Mouse (Mus musculus) testis, postnatal 14 days (tissue): ENCODE measurements around the gene Hnrnpc.

ENCODE experiments used
- DNase-seq: peaks from one replicate; pipeline ENCODE4 v3.0.0; 2021; ENCODE audit warnings: low spot score

The Hnrnpc gene

DNA sequence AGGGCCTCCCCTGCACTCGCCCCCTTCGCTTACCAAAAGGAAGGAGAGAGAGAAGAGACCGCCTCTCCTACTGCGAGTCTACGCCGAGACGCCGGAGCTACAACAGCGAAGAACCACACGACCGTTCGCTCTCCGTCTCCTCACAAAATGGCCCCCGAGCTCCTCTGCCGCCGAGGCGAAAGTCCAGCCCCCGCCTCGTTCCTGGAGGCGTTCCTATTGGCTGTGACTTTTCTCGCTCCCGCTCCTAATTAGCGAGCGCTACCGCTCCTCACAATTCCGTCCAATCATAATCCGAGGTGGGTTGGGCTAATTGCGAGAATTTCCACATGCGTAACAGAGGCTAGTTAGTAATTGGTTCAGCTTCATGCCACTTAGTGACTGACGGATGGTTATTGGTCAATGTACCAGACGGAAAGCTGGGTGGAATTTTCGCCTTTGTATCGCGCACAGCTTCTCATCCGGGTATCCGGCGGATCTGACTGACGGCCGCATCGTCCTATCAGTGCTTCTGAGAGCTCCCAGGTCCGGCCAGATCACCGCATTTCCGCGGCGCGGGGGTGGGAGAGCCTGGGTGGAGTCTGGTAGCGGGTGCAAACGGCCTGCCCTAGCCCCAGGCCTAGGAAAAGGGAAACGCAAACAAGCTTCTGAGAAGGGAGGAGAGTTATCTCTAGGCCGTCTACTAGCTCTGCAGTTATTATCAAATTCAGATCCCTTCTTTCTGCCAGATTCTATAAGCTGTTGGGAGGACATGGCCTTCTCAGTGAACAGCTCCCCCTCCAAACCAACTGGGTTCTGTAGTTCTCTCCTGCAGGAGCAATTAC lies at the start of gene Hnrnpc:
TSS of gene Hnrnpc (minus strand) at position 173 of the 821 bp plus-strand sequence.
- peak; percentile 100 for DNase-seq

DNA sequence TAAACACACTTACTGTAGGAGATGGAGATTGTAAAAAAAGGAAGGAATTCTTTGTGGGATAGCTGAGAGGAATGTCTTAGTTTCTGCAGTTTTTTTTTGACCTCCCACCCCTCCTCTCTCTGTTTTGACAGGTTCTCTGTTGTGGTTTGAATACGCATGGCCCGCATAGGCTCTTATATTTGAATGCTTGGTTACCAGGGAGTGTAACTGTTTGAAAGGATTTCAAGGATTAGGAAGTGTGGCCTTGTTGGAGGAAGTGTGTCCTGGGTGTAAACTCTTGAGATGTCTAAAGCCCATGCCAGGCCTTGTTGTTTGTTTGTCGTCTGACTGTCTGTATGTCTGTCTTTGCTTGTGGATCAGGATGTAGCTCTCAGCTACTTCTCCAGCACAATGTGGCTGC lies 48.8 kb upstream of the Hnrnpc start:
- no peak for DNase-seq

DNA sequence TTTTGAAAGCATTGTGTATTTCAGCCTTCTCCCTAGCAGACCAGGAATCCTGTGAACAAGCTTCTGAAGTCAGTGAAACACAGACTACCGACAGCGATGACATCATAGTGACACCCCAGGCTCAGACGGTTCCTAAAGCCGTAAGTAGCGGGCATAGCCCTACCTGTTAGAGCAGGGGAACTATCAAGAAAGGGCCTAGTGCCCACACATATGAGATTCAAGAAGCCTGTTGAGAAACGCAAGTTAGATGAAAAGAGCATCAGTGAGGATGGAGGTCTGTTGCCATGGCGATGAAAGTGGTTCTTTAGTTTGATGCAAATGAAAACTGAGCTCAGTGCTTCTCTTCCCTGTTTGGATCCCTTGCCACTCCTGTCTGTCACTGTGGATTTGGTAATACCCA lies 48.4 kb upstream of the Hnrnpc start:
- DNase-seq: no peak

DNA sequence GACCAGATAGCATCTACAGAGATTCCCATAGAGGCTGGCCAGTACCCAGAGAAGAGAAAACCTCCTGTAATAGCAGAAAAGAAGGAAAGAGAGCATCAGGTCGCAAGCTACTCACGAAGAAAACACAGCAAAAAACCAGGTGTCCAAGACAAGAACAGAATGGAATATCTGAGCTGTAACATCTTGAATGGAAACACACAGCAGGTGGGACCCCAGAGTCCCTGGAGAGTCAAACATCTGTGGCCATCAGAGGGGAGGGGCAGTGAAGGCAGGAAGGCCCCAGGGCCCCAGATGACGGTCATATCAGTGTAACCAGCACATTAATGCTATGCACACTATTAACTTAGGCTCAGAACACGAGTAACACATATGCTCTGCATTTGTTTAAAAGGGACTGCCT lies 46.1 kb upstream of the Hnrnpc start:
- DNase-seq: no peak

DNA sequence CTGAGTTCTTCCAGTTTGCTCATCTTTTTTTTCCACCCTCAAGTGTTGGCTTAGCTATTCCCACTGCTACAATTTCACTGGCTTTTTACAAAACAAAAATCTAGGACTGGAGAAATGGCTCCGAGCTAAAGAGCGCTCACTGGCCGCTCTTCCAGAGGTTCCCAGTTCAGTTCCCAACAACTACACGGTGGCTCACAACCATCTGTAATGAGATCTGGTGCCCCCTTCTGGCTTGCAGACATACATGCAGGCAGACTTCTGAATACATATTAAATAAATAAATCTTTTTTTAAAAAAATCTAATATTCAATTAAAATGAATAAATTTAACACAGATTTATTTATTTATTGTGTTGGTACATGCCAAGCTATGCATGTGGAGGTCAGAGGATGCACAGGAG lies 42.7 kb upstream of the Hnrnpc start:
- DNase-seq: no peak

DNA sequence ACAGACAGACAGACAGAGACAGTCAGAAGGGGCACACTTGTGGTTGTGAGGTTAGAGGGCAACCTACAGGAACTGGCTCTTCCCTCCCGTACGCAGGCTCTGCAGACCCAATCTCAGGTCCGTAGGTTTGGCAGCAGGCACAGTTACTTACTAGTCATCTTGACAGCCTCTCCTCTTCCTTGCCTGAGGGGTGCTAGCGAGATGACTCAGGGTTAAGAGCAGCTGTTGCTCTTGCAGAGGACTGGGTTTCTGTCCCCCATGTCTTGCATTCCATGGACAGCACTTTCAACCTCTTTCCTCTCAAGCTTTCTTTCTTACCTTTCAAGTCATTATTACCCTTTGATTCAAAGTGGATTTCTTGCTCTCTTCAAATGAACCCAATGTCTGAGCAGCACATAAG lies 40.3 kb upstream of the Hnrnpc start:
- no peak for DNase-seq

DNA sequence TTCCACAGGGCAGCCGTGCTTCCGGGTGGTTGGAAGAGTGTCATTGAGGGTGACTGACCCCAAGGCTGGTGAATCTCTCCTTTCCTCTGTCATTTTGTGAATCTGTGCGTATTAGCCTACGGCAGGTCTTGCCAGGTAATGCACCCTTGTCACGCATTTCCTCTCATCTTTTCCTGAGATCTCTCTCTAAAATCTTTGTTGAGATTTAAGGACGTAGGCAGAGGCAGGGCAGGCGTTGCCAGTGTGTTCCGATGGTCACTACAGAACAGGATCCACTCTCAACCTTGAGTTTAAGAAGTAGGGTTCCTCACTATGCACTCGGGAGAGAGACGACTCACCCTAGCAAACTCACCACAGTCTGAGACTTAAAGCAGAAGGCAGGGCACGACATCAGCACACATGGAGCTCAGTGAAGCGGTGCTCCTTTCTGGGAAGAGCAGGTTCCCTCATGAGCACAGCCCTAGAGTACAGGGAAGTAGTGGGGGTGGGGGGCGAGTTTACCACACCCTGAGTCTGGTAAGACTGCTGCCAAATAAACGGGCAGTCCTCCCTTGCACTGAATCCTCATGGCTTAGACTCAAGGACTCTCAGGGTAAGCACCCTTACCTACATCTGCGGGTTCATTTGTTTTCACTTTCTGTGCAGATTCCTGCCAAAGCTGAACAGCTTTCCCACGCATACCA lies 37.8 kb upstream of the Hnrnpc start:
- DNase-seq: no peak

DNA sequence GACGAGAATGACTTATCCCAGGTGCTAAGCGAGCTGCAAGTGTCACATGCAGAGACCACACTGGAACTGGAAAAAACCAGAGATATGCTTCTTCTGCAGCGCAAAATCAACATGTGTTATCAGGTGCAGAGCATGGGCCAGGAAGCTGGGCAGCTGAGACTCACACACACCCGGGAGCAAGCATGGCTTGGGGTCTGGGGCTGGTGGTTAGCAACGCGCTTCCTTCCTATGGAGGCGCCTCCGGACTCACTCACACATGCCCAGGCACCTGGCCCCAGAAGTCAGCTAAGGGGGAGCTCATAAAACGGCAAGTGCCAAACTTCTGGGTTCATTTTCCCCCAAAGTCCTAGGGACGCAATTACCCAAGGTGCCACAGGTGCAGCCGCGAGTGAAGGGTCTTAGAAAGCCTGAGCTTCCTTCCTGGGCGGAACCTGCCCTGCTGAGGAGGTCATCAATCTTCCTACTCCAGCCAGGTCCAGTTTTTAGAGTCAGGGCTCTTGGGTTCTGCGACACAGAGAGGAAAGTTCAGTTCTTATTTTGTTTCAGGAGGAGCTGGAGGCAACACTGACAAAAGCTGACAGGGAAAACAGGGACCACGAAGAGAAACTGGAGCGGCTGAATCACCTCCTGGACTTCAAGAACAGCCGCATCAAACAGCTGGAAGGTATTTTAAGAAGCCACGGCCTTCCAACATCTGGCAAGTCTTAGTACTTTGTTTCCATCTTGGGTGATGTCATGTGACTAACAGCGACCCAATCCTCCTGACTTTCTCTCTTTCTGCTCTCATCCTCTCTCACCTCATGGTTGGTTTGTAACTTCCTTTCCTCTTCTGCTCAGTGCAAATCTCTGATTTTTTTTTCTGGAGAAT lies 37.0 kb upstream of the Hnrnpc start:
- no peak for DNase-seq

DNA sequence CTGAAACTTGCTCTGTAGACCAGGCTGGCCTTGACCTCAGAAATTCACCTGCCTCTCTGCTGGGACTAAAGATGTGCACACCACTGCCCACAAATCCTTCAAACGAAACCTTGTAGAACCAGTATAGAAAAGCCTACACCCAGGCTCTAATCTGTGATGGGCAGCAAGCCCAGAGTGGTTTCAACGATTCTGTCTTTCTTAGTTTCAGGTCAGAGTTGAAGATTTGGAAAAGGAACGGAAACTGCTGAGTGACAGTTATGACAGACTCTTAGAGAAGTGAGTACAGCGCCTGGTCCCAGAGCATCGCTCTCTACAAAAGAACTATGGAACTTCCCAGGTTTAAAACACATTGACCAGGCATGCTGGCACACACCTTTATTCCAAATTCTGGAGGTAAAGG lies 29.8 kb upstream of the Hnrnpc start:
- DNase-seq: no peak

DNA sequence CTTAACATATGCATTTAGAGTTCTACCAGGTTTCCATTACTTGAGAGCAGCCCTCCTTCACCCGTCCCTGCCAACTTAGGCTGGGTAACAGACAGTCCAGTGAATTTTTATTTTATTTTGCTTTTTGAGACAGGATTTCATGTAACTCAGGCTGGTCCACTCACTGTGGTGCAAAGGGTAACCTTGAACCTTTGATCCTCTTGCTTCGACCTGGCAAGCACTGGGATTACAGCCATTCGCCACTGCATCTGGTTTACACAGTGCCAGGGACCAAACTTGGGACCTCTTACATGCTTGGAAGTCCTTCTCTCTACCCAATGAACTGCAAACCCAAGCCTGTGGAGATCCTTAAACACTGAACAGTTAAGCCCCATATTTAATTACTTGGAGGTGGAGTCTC lies 20.8 kb upstream of the Hnrnpc start:
- no peak for DNase-seq

DNA sequence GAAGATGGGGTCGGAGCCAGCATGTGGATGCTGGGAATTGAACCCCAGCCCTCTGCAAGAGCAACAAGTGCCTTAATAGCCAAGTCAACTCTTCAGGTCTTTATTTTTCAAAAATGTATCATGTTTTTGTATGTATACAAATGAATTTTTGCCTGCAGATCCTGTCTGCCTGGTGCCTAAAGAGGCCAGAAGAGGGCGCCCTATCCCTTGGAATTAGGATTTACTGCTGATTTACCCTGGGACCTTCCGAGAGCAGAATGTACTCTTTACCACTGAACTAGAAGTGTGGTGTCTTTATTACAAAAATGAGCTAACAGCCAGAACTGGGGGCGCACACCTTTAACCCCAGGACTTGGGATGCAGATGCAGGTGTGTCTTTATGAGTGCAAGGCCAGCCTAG lies 20.1 kb upstream of the Hnrnpc start:
- peak; percentile 44 for DNase-seq

DNA sequence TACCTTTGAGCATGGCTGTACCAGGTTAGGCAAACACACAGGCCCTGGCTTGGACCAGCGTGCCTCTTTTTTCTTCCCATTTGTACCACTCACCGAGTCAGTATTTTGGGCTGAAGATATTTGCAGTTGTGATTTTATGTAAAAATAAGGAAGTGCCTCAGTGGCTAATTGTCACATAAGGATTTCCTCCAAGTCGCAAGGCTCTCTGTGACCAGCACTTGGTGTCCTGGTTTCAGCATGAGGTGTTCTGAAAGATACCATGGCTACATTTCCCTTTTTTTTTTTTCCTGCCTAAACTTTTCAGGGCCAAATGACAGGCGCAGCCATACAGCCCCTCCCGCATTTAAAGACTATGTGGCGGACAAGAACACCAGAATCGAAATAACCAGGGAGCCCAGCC lies 16.3 kb upstream of the Hnrnpc start:
- no peak for DNase-seq

DNA sequence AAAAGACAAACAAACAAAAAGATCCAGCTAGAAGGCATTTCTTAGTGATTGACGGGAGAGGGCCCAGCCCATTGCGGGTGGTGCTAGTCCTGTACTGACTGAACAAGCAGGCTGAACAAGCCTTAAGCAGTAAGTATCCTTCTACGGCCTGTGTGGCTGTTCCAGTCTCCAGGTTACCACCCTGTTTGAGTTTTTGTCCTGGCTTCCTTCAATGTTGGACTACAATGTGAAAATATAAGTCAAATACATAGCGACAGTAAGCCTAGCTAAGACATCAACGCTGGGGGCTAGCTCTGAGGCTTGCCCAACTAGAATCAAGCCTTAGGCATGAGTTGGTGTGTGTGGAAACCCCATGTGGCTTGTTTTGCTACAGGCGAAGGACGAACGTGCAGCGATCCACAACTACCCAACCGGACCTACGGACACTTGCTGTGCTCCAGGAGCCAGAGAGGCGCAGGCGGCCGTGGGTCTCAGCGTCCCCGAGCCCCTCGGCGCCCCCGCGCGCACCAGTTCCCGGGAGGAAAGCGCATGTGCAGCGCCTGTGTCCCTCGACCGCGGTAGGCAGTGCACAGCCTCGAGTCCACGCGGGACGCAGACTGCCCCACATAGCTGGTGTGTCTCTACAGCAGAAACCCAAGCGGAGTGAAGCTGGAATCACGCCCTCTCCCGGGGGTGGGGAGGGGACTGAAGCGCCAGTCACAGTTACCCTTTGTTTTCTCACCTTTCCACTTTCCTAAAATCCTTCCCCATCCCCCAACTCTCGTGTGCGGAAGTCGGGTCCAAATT lies 15.2 kb upstream of the Hnrnpc start:
- DNase-seq: peak; percentile 44

DNA sequence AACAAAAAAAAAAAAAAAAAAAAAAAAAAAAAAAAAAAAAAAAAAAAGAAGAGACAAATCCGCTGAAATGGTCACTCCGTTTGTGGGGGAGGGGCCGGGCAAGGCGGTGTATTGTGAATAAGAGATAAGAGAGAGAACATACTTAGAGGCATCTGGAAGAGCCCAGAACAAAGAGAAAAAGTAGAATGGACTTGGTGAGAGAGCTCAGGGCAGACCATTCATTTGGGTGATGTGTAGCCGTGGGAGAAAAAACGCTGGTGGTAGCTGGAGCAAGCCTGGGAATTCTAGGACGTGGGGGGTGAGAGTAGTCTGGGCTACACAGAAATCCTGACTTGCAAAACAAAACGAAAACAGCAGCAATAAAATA lies 14.6 kb upstream of the Hnrnpc start:
- DNase-seq: no peak

DNA sequence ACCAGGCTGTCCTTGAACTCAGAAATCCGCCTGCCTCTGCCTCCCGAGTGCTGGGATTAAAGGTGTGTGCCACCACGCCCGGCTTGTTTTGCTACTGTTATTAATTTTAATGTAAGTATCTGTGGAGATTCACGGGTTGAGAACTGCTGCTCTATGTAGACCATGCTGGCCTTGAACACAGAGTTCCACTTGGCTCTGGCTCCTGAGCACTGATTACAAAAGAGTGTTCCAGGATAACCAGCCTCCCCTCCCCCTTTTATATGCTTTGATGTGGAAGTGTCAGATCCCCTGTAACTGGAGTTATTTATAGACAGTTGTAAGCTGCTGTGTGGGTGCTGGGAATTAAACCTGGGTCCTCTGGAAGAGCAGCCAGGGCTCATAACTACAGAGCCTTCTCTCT lies 13.4 kb upstream of the Hnrnpc start:
- DNase-seq: no peak

DNA sequence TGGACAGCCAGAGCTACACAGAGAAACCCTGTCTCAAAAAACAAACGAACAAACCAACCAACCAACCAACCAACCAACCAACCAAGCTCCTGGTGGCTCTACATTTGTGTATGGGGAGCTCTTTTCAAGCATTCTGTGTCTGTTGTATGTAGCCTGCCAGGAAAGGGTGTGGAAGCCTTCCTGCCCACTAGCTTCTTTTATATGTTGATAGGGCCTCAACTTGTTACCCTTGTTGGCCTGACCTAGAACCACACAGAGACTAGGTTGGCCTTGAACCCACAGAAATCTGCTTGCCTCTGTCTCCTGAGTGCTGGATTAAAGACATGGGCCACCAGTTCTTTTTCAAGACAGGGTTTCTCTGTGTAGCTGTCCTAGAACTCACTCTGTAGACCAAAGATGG lies 10.3 kb upstream of the Hnrnpc start:
- no peak for DNase-seq

DNA sequence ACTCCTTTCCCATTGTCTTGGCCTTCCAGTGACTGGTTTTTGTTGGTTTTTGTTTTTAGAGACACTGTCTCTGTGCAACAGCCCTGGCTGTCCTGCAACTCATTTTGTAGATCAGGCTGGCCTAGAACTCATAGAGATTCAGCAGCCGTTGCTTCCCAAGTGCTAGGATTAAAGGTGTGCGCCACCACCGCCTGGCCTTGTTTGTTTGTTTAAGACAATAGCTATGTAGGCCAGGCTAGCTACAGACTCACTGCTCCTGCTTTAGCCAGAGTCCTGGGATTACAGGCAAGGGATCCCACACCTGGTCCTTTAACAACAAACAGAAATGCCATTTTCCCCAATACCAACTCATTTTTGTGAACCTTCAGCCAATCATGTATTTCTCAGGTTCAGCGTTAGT lies 6.5 kb upstream of the Hnrnpc start, which contains the start of gene Rpgrip1:
TSS of gene Rpgrip1 (plus strand) at position 359 of the 400 bp plus-strand sequence.
- no peak for DNase-seq

DNA sequence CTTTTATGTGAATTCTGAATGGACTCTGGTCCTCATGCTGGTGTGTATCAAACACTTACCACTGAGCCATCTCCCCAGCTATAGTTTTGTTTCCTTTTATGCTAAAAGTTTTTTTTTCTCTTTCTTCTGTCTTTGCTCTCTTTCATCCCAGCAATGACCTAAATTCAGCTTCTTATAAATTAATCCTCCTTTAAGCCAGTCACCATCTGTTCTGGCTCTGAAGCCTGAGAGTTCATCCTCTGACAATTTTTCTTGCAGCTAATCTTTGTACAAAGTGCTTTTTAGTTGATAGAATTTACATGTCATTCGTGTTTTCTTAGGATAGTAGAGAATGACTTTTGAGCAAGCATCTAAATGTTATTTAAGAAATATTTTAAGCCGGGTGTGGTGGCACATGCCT lies 4.2 kb upstream of the Hnrnpc start:
- no peak for DNase-seq

DNA sequence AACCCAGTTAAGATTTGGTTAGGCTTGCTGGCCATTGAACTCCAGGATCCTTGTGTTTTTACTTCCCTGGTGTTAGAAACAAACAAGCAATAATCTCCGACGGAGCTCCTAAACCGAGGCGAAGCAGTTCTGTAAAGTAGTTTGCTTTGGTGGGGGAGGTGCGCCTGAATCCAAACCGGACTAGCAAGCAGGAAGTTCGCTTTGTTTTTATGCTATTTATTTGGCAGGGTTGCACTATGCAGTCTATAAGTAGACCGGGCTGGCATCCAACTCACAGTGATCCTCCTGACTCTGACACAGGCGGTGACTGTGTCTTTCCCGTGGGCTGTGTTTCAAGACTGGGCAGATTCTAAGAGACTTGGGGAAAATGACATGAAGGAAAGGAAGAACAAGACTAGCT lies 2.9 kb upstream of the Hnrnpc start:
- peak; percentile 25 for DNase-seq

DNA sequence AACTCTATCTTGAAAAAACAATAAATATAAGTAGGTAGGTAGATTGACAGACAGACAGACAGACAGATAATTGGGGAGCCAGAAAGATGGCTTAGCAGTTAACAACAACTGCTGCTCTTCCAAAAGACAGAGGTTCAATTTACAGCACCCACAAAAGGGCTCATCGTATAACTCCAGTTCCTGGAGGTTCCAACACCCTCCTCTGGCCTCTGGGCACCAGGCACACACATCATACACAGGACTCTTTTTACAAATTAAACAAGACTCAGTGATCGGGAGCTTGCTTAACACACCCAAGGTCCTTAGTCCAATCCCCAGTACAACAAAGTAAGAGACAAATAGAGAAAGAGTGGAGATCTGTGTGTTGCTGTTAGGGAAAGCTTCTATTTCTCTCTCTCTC lies 1.5 kb upstream of the Hnrnpc start:
- DNase-seq: no peak

DNA sequence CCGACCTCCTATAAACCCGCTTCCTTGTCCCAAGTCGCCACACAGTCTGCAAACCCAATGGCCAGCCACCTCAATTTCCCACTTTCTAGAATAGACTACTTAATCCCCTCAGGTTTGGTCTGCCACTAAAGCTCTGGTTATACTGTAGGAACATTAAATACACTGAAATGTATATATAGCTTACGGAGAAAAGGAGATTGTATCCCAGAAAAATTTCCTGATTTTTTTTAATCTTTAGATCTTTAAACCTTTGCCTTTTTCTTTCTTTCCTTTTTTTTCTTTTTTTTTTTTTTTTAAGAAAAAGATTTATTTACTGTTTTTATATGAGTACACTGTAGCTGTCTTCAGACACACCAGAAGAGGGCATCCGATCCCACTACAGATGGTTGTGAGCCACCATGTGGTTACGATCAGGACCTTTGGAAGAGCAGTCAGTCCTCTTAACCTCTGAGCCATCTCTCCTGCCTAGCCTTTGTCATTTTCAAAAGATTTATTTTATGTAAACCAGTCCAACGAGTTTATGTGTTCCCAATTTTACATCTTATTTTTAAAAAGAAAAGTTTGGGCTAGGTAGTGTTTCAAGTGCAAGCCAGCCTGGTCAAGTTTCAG lies 953 bp upstream of the Hnrnpc start:
- DNase-seq: no peak

DNA sequence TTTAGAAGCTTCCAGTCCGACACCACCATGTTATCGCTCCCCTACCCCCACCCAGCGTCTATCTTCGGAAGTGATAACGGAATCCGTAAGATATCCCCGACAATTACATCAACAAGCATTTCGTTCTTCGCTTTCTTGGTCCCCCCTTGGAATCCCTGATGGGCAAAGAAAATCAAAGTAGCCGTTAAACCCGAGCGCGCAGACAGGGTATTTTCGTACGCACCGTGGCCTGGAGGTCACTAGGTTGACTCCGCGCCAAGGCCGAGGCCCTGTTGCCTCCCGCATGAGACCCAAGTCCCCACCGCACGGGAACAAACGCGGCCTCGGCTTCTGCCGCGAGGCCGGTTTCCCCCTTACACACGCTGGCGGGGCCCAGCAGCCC lies 363 bp downstream of the Hnrnpc start:
- DNase-seq: no peak
